Mouse (Mus musculus) retina, postnatal 7 days (tissue): ENCODE data around the gene Galnt12.
"Not testable (repeated sequence)": the region's sequence is repeated elsewhere in the genome, so short reads cannot be mapped to it uniquely, and the experiment has no call there.

Experiments
- DNase-seq: peaks from one replicate; pipeline ENCODE4 v3.0.0-alpha.2; 2012; ENCODE audit warnings: low read depth, low spot score

Galnt12 gene

GRCm38 (mm10) chr4:47091493-47092386 is at the start of gene Galnt12:
Gene Galnt12, plus strand, starts transcription at chr4:47091909.
- peak; percentile 11 for DNase-seq

GRCm38 (mm10) chr4:47043866-47044265 is 47.8 kb upstream of the Galnt12 start:
- no peak for DNase-seq

DNA sequence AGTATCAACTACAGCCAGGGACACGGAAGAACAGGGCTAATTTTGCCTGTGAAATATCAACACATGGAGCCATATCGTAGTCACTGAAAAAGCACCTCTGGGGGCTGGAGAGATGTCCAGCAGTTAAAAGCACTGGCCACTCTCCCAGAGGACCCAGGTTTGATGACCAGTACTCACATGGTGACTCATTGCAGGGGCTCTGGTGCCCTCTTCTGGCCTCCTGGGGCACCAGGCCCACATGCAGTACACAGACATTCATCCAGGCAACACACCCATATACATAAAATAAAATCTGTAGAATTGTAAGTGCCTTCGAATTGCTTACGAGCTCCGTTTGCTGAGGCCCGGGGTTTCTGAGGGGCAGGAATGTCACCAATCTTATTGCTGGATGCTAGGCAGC is 44.7 kb upstream of the Galnt12 start:
- no peak for DNase-seq

GRCm38 (mm10) chr4:47047765-47048164 is 43.9 kb upstream of the Galnt12 start:
- DNase-seq, result no peak

DNA sequence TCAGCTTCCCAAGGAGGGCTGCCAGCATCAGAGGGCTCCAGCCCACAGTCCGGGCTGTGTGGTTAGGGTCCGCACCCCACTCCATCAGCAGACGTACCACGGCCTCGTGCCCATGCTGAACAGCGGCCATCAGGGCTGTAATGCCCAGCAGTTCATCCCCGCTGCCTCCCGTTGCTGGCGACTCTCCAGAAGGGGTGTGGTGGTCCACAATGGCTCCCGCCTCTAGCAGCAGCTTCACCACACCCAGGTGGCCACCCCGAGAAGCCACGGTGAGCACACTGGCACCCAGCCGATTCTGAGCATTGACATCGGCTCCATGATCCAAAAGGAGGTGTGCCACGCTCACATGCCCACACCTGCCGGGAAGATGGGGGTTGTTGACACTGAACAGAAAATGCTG is 42.5 kb upstream of the Galnt12 start:
- DNase-seq, result no peak

DNA sequence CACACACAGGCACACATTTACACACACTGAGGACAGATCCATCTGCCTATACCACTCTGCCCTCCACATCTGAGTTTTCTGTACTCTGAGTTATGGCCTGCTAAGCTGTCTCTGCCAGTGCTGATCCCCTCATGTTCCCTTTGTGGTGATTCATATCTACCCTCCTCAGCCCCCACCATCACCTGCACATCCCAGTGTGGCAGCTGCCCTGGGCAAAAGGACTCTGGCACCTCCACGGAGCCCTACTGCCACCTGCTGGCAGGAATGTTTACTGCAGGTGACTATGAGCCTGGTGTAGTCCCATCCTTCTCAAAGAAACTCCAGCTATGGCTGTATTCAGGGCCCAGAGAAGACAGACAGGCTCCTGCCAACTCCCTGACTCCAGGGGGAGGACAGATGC is 41.5 kb upstream of the Galnt12 start:
- DNase-seq, result peak; percentile 70

DNA sequence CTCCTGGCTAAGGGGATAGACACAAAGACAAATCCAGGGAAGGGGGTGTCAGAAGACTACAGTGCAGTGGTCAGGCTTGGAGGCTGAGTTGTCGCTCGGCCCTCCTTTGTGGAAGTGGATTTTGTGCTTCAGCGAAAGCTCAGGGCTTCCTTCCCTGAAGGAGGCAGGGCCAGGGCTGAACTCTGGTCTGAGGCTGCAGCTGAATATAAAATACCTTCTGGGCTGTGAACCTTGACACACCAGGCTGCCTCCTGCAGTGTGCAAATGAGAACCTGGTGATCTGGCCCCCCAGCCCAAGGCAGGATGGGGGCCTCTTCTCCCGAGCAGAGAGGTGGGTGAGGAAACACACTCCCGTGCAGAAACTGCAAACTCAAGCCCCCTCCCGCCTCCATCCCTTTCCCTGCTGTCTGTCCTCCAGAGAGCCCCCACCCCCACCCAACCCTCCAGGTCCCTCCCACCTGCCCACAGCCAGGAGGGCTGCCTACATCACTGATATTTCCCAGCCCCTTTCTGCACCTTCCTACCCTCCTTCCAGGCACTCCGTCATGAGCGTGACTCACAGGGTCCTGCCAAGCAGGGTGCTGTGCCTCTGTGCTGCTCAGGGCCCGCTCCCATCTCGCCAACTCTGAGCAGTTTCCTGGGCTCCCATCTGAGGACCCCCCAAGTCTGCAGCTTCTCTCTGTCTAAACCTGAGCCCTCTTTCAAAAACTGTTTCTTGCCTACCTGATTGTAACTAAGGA is 40.9 kb upstream of the Galnt12 start:
- DNase-seq, result no peak

GRCm38 (mm10) chr4:47051905-47052304 is 39.8 kb upstream of the Galnt12 start:
- no peak for DNase-seq

DNA sequence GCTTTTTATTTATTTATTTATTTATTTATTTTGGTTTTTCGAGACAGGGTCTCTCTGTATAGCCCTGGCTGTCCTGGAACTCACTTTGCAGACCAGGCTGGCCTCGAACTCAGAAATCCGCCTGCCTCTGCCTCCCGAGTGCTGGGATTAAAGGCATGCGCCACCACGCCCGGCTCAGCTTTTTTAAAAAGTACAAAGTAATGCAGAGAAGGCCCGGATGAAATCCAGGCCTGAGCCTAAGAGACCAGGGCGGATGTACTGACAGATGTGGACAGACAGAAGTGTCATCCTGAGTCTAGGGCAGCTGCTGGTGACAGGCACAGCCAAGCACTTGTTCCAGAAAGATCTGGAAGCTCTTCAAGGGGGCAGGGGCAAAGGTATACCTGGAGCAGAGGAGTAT is 36.5 kb upstream of the Galnt12 start:
- DNase-seq, result not testable (repeated sequence)

- DNase-seq, result no peak
Observed at GRCm38 (mm10) chr4:47055570-47056080, 36.1 kb upstream of the Galnt12 start.

- DNase-seq, result peak; percentile 65
Observed at GRCm38 (mm10) chr4:47056791-47057509, 34.8 kb upstream of the Galnt12 start, which contains the start of gene Anks6. Gene Anks6, minus strand, starts transcription at chr4:47057427.

DNA sequence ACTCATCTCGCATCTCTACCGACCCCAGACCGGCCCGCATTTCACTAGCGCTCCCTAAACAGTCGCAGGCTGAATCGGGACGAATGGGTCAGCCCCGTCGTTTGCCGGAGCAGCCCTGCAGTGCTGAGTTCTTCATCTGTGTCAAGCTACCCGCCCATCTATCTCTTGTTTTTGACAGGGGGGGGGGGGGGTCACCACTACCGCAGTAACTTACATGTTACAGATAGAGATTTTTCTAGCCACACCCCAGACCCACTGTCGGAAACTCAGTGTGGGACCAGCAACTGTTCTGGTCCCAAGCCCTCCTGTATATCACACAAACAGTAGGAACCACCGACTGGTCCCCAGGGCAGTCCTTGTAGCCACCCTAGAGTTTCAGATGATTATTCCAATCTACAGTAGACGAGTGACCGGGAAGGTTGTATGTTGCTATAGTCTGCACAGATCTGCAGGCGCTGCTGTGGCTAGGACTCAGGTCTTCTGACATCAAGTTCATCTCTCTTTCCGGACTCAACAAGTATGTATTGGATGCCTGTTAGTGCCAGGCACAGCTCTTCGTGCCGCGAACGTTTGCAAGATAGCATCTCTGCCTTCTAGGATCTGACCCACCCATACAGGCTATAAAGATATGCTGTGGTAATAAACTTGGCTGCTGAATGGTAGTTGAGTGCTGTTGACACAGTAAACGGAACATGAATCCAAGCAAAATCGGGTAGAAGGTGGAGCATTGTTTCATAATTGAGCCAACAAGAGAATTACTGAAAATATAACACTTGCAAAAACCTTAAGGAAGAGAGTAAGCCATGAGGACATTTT is 34.0 kb upstream of the Galnt12 start:
- DNase-seq, result no peak

DNA sequence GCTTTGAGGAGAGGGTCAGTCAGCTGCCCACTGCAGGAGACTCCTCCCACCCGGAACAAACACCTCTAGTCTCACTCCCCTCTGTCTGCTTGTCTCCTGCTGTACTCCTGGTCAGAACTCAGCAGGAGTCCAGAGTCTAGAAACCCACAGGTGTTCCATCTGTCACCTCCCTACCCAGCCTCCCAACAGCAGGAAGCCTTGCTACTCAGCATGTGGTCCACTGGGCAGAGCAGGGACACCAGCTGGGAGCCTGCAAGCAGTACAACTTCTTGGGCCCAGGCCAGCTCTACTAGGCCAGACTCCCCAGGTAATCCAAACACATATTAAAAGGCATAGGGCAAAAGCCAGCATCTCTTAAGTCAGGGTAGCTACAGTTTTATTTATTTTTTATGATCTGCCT is 30.8 kb upstream of the Galnt12 start:
- DNase-seq, result no peak

DNA sequence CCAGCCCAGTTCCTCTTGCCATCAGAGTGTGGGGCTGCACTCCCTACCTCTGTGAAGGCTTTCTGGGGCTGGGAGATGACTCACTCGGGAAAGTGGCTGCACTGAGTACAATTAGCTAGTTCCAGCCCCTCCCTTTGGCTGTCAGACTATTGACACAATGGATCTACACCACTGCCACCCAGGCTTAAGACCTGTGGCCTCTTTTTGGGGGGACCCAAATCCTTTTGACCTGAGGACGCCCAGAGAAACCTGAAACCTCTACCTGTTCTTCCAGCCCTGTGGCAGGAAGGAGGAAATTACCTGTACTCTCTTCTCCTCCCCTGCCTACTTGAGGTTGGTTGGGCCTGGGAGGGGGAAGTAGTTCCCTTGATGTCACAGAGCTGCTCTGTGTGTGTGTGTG is 16.7 kb upstream of the Galnt12 start:
- DNase-seq, result no peak

GRCm38 (mm10) chr4:47079997-47080646 is 11.6 kb upstream of the Galnt12 start:
- no peak for DNase-seq

GRCm38 (mm10) chr4:47080647-47081010 is 11.1 kb upstream of the Galnt12 start:
- no peak for DNase-seq

- no peak for DNase-seq
Observed at GRCm38 (mm10) chr4:47083824-47084223, 7.9 kb upstream of the Galnt12 start.

- no peak for DNase-seq
Observed at GRCm38 (mm10) chr4:47088671-47089070, 3.0 kb upstream of the Galnt12 start.

GRCm38 (mm10) chr4:47092387-47093021 is 795 bp downstream of the Galnt12 start:
- no peak for DNase-seq

GRCm38 (mm10) chr4:47093161-47093560 is 1.5 kb downstream of the Galnt12 start:
- no peak for DNase-seq
